Mouse (Mus musculus): ENCODE results near the gene Smyd4. TPM values are rescaled to one million over a fixed set of nuclear protein-coding genes. Genes with fewer than 3 reads are reported as not detected.

The Smyd4 gene
- polyA plus RNA-seq, 1 experiment, result 9.9 TPM

GRCm38 (mm10) chr11:75410591-75410990 lies 62.4 kb downstream of the Smyd4 start:
- DNase-seq (ENCODE audit: extremely low spot score in 1 of 2, low spot score in 1 of 2), result no peak

GRCm38 (mm10) chr11:75415096-75415495 lies 66.9 kb downstream of the Smyd4 start:
- DNase-seq (ENCODE audit: extremely low spot score in 1 of 2, low spot score in 1 of 2), result no peak

- no peak for DNase-seq (ENCODE audit: extremely low spot score in 1 of 2, low spot score in 1 of 2)
These were observed 67.8 kb downstream of the Smyd4 start for GRCm38 (mm10) chr11:75415994-75416393.

- no peak for DNase-seq (ENCODE audit: extremely low spot score in 1 of 2, low spot score in 1 of 2)
These were observed 71.8 kb downstream of the Smyd4 start for GRCm38 (mm10) chr11:75420037-75420436.

GRCm38 (mm10) chr11:75420810-75421374 lies 72.7 kb downstream of the Smyd4 start:
- no peak for DNase-seq (ENCODE audit: extremely low spot score in 1 of 2, low spot score in 1 of 2)

- DNase-seq (ENCODE audit: extremely low spot score in 1 of 2, low spot score in 1 of 2), result no peak
These were observed 73.3 kb downstream of the Smyd4 start for GRCm38 (mm10) chr11:75421375-75422012.

GRCm38 (mm10) chr11:75422013-75422792 lies 74.0 kb downstream of the Smyd4 start, which contains the start of gene Serpinf1:
Gene Serpinf1, minus strand, starts transcription at chr11:75422701.
- DNase-seq (ENCODE audit: extremely low spot score in 1 of 2, low spot score in 1 of 2), result no peak

- no peak for DNase-seq (ENCODE audit: extremely low spot score in 1 of 2, low spot score in 1 of 2)
These were observed 74.9 kb downstream of the Smyd4 start for GRCm38 (mm10) chr11:75423091-75423490.

GRCm38 (mm10) chr11:75424033-75424432 lies 75.8 kb downstream of the Smyd4 start:
- DNase-seq (ENCODE audit: extremely low spot score in 1 of 2, low spot score in 1 of 2), result no peak

GRCm38 (mm10) chr11:75424459-75424858 lies 76.2 kb downstream of the Smyd4 start:
- DNase-seq (ENCODE audit: extremely low spot score in 1 of 2, low spot score in 1 of 2), result no peak

- no peak for DNase-seq (ENCODE audit: extremely low spot score in 1 of 2, low spot score in 1 of 2)
These were observed 80.9 kb downstream of the Smyd4 start for GRCm38 (mm10) chr11:75429019-75429705.

GRCm38 (mm10) chr11:75431307-75431706 lies 83.1 kb downstream of the Smyd4 start:
- DNase-seq (ENCODE audit: extremely low spot score in 1 of 2, low spot score in 1 of 2), result peak; percentile 72 to 76

GRCm38 (mm10) chr11:75434138-75434537 lies 85.9 kb downstream of the Smyd4 start:
- DNase-seq (ENCODE audit: extremely low spot score in 1 of 2, low spot score in 1 of 2), result no peak

GRCm38 (mm10) chr11:75438194-75438593 lies 90.0 kb downstream of the Smyd4 start:
- no peak for DNase-seq (ENCODE audit: extremely low spot score in 1 of 2, low spot score in 1 of 2)

GRCm38 (mm10) chr11:75438804-75439203 lies 90.6 kb downstream of the Smyd4 start:
- DNase-seq (ENCODE audit: extremely low spot score in 1 of 2, low spot score in 1 of 2), result no peak

- DNase-seq (ENCODE audit: extremely low spot score in 1 of 2, low spot score in 1 of 2), result no peak
These were observed 91.1 kb downstream of the Smyd4 start, which contains the start of gene Serpinf2 for GRCm38 (mm10) chr11:75439363-75439762. Gene Serpinf2, minus strand, starts transcription at chr11:75439591.

- DNase-seq (ENCODE audit: extremely low spot score in 1 of 2, low spot score in 1 of 2), result no peak
These were observed 91.7 kb downstream of the Smyd4 start for GRCm38 (mm10) chr11:75439951-75440350.

- no peak for DNase-seq (ENCODE audit: extremely low spot score in 1 of 2, low spot score in 1 of 2)
These were observed 92.8 kb downstream of the Smyd4 start for GRCm38 (mm10) chr11:75441034-75441433.

GRCm38 (mm10) chr11:75441601-75442000 lies 93.4 kb downstream of the Smyd4 start:
- no peak for DNase-seq (ENCODE audit: extremely low spot score in 1 of 2, low spot score in 1 of 2)

GRCm38 (mm10) chr11:75443711-75444110 lies 95.5 kb downstream of the Smyd4 start:
- DNase-seq (ENCODE audit: extremely low spot score in 1 of 2, low spot score in 1 of 2), result no peak

GRCm38 (mm10) chr11:75448575-75448974 lies 100.3 kb downstream of the Smyd4 start:
- DNase-seq (ENCODE audit: extremely low spot score in 1 of 2, low spot score in 1 of 2), result no peak
